Mouse (Mus musculus): Measurements from ENCODE around the gene Bag5. TPM values are rescaled to one million over a fixed set of nuclear protein-coding genes. Genes with fewer than 3 reads are reported as not detected.

Gene Bag5
- polyA plus RNA-seq, 1 experiment from 2014 or later, result 42.9 TPM

- WGBS, result 66% methylated on average over 8 of the region's 8 CpGs
- no peak overlapping the region for H3K27ac ChIP-seq (ENCODE audit: low read length)
- no peak overlapping the region for H3K4me3 ChIP-seq (ENCODE audit: low read length)
- no peaks in the 10 kb centered on the region for H3K9me3 ChIP-seq (replicated peaks; ENCODE audit: control insufficient read depth, low read length)
- H3K36me3 ChIP-seq (ENCODE audit: control insufficient read depth, insufficient read depth), result no peaks in the 10 kb centered on the region
- H3K4me2 ChIP-seq (ENCODE audit: low read depth, low read length), result peak overlapping the region; percentile 98; the same call in 1 of the 2 replicates
- H3K4me1 ChIP-seq (ENCODE audit: control insufficient read depth, insufficient read depth, low read length), result peaks cover 57% of the 10 kb centered on the region
- H3K9ac ChIP-seq (ENCODE audit: low read length), result no peak overlapping the region
- ATAC-seq (replicated peaks; ENCODE audit: extremely low read depth, insufficient read depth, low FRiP score), result no peak
- no peaks in the 10 kb centered on the region; the same call in 1 of the 2 replicates for H3K27me3 ChIP-seq (ENCODE audit: control insufficient read depth, insufficient read depth, low read length)
Measured at GRCm38 (mm10) chr12:111669961-111670360, 43.1 kb downstream of the Bag5 start.

- H3K4me3 ChIP-seq (ENCODE audit: low read length), result no peak overlapping the region; the same call in 1 of the 2 replicates
- no peaks in the 10 kb centered on the region; the same call in 1 of the 2 replicates for H3K27me3 ChIP-seq (ENCODE audit: control insufficient read depth, insufficient read depth, low read length)
- H3K4me1 ChIP-seq (ENCODE audit: control insufficient read depth, insufficient read depth, low read length), result peaks cover 54% of the 10 kb centered on the region
- H3K36me3 ChIP-seq (ENCODE audit: control insufficient read depth, insufficient read depth), result no peaks in the 10 kb centered on the region
- peak overlapping the region; percentile 57 for H3K9ac ChIP-seq (ENCODE audit: low read length)
- ATAC-seq (replicated peaks; ENCODE audit: extremely low read depth, insufficient read depth, low FRiP score), result no peak
- H3K9me3 ChIP-seq (replicated peaks; ENCODE audit: control insufficient read depth, low read length), result no peaks in the 10 kb centered on the region
- H3K27ac ChIP-seq (ENCODE audit: low read length), result peak overlapping the region; percentile 92
- WGBS, result 70% methylated on average over 23 of the region's 23 CpGs
- peak overlapping the region; percentile 61 for H3K4me2 ChIP-seq (ENCODE audit: low read depth, low read length)
Measured at GRCm38 (mm10) chr12:111669000-111669788, 43.9 kb downstream of the Bag5 start.

GRCm38 (mm10) chr12:111668457-111668912 lies 44.6 kb downstream of the Bag5 start:
- Histone ChIP-seq H3K27ac (ENCODE audit: low read length) (peak overlapping the region; percentile 92), H3K4me2 (ENCODE audit: low read depth, low read length) (peak overlapping the region; percentile 61), H3K4me3 (ENCODE audit: low read length) (peak overlapping the region; percentile 25), H3K9ac (ENCODE audit: low read length) (peak overlapping the region; percentile 57), H3K36me3 (ENCODE audit: control insufficient read depth, insufficient read depth) (no peaks in the 10 kb centered on the region), H3K27me3 (ENCODE audit: control insufficient read depth, insufficient read depth, low read length) (no peaks in the 10 kb centered on the region; the same call in 1 of the 2 replicates), H3K9me3 (replicated peaks; ENCODE audit: control insufficient read depth, low read length) (no peaks in the 10 kb centered on the region), H3K4me1 (ENCODE audit: control insufficient read depth, insufficient read depth, low read length) (peaks cover 56% of the 10 kb centered on the region)
- ATAC-seq (replicated peaks; ENCODE audit: extremely low read depth, insufficient read depth, low FRiP score), result peak; percentile 64
- 4% methylated on average over 8 of the region's 8 CpGs for WGBS

GRCm38 (mm10) chr12:111667421-111667820 lies 45.6 kb downstream of the Bag5 start:
- Histone ChIP-seq H3K9me3 (replicated peaks; ENCODE audit: control insufficient read depth, low read length) (no peaks in the 10 kb centered on the region), H3K27ac (ENCODE audit: low read length) (no peak overlapping the region), H3K4me3 (ENCODE audit: low read length) (no peak overlapping the region), H3K36me3 (ENCODE audit: control insufficient read depth, insufficient read depth) (no peaks in the 10 kb centered on the region), H3K4me1 (ENCODE audit: control insufficient read depth, insufficient read depth, low read length) (peaks cover 50% of the 10 kb centered on the region), H3K27me3 (ENCODE audit: control insufficient read depth, insufficient read depth, low read length) (no peaks in the 10 kb centered on the region), H3K4me2 (ENCODE audit: low read depth, low read length) (no peak overlapping the region), H3K9ac (ENCODE audit: low read length) (no peak overlapping the region)
- WGBS, result 86% methylated on average over 5 of the region's 5 CpGs
- ATAC-seq (replicated peaks; ENCODE audit: extremely low read depth, insufficient read depth, low FRiP score), result no peak

GRCm38 (mm10) chr12:111666380-111666779 lies 46.7 kb downstream of the Bag5 start:
- ATAC-seq (replicated peaks; ENCODE audit: extremely low read depth, insufficient read depth, low FRiP score), result no peak
- peaks cover 47% of the 10 kb centered on the region for H3K4me1 ChIP-seq (ENCODE audit: control insufficient read depth, insufficient read depth, low read length)
- no peaks in the 10 kb centered on the region for H3K36me3 ChIP-seq (ENCODE audit: control insufficient read depth, insufficient read depth)

GRCm38 (mm10) chr12:111665041-111665880 lies 47.8 kb downstream of the Bag5 start:
- Histone ChIP-seq H3K4me3 (ENCODE audit: low read length) (no peak overlapping the region), H3K9ac (ENCODE audit: low read length) (no peak overlapping the region), H3K4me2 (ENCODE audit: low read depth, low read length) (no peak overlapping the region), H3K4me1 (ENCODE audit: control insufficient read depth, insufficient read depth, low read length) (peaks cover 36% of the 10 kb centered on the region), H3K36me3 (ENCODE audit: control insufficient read depth, insufficient read depth) (no peaks in the 10 kb centered on the region), H3K27me3 (ENCODE audit: control insufficient read depth, insufficient read depth, low read length) (no peaks in the 10 kb centered on the region), H3K9me3 (replicated peaks; ENCODE audit: control insufficient read depth, low read length) (no peaks in the 10 kb centered on the region), H3K27ac (ENCODE audit: low read length) (peak overlapping the region; percentile 72)
- WGBS, result 59% methylated on average over 13 of the region's 13 CpGs
- no peak for ATAC-seq (replicated peaks; ENCODE audit: extremely low read depth, insufficient read depth, low FRiP score)

More at GRCm38 (mm10) chr12:111666380-111666779, 46.7 kb downstream of the Bag5 start:
- H3K4me2 ChIP-seq (ENCODE audit: low read depth, low read length), result no peak overlapping the region
- H3K27me3 ChIP-seq (ENCODE audit: control insufficient read depth, insufficient read depth, low read length), result no peaks in the 10 kb centered on the region
- H3K9me3 ChIP-seq (replicated peaks; ENCODE audit: control insufficient read depth, low read length), result no peaks in the 10 kb centered on the region
- WGBS, result 80% methylated on average over 13 of the region's 13 CpGs
- H3K4me3 ChIP-seq (ENCODE audit: low read length), result no peak overlapping the region
- H3K9ac ChIP-seq (ENCODE audit: low read length), result no peak overlapping the region
- peak overlapping the region; percentile 72 for H3K27ac ChIP-seq (ENCODE audit: low read length)

GRCm38 (mm10) chr12:111664144-111664634 lies 48.9 kb downstream of the Bag5 start:
- 40% methylated on average over 6 of the region's 6 CpGs for WGBS
- H3K27me3 ChIP-seq (ENCODE audit: control insufficient read depth, insufficient read depth, low read length), result no peaks in the 10 kb centered on the region
- peak; percentile 18; the same call in 1 of the 2 replicates for ATAC-seq (replicated peaks; ENCODE audit: extremely low read depth, insufficient read depth, low FRiP score)
- H3K4me3 ChIP-seq (ENCODE audit: low read length), result no peak overlapping the region
- peak overlapping the region; percentile 49 for H3K27ac ChIP-seq (ENCODE audit: low read length)
- H3K9me3 ChIP-seq (replicated peaks; ENCODE audit: control insufficient read depth, low read length), result no peaks in the 10 kb centered on the region
- no peak overlapping the region for H3K9ac ChIP-seq (ENCODE audit: low read length)
- peak overlapping the region; percentile 1; the same call in 1 of the 2 replicates for H3K4me2 ChIP-seq (ENCODE audit: low read depth, low read length)
- H3K4me1 ChIP-seq (ENCODE audit: control insufficient read depth, insufficient read depth, low read length), result peaks cover 34% of the 10 kb centered on the region
- no peaks in the 10 kb centered on the region for H3K36me3 ChIP-seq (ENCODE audit: control insufficient read depth, insufficient read depth)

GRCm38 (mm10) chr12:111663228-111664143 lies 49.6 kb downstream of the Bag5 start:
- Histone ChIP-seq H3K4me2 (ENCODE audit: low read depth, low read length) (peak overlapping the region; percentile 1; the same call in 1 of the 2 replicates), H3K27me3 (ENCODE audit: control insufficient read depth, insufficient read depth, low read length) (no peaks in the 10 kb centered on the region), H3K36me3 (ENCODE audit: control insufficient read depth, insufficient read depth) (no peaks in the 10 kb centered on the region), H3K4me1 (ENCODE audit: control insufficient read depth, insufficient read depth, low read length) (peaks cover 27% of the 10 kb centered on the region), H3K4me3 (ENCODE audit: low read length) (no peak overlapping the region), H3K9me3 (replicated peaks; ENCODE audit: control insufficient read depth, low read length) (no peaks in the 10 kb centered on the region), H3K27ac (ENCODE audit: low read length) (peak overlapping the region; percentile 49), H3K9ac (ENCODE audit: low read length) (no peak overlapping the region)
- WGBS, result 51% methylated on average over 17 of the region's 17 CpGs
- ATAC-seq (replicated peaks; ENCODE audit: extremely low read depth, insufficient read depth, low FRiP score), result no peak

All from heart, embryonic 16.5 days (tissue).